In genomic region chr11:54748891-54749290, GRCm38 (mm10) we compare ENCODE assay signal across 17 mouse cellular contexts.
"Had no signal": no experiment of that assay in that cellular context is flagged by ENCODE, and none has a peak within 500 bp of the region (broad histone marks: within the 10 kb centered on the region; RNA-seq: fewer than 3 reads in every experiment).

No protein-coding gene starts in this region.

- DNase-seq: kidney, postnatal 36 days; layer of hippocampus, adult 9-11 months; layer of hippocampus, postnatal 36 days; lung, adult 2 months; lung, postnatal 36 days; midbrain, embryonic 14.5 days; right cerebral cortex, postnatal 4 days; spleen, adult 18-20 months; thymus, adult 2 months; thymus, postnatal 25 days had no signal

- H3K36me3 ChIP-seq: stomach, embryonic 15.5 days had no signal

- H3K9me3 ChIP-seq: limb, embryonic 10.5 days; liver, embryonic 15.5 days; neural tube, embryonic 15.5 days; stomach, embryonic 15.5 days had no signal

- H3K27me3 ChIP-seq: liver, embryonic 15.5 days; neural tube, embryonic 15.5 days; stomach, embryonic 15.5 days had no signal

- H3K4me3 ChIP-seq: limb, embryonic 10.5 days; liver, embryonic 15.5 days; myocyte; neural tube, embryonic 15.5 days; stomach, embryonic 15.5 days had no signal

- H3K4me1 ChIP-seq: limb, embryonic 10.5 days; stomach, embryonic 15.5 days had no signal

- H3K27ac ChIP-seq: limb, embryonic 10.5 days; liver, embryonic 15.5 days; neural tube, embryonic 15.5 days; stomach, embryonic 15.5 days had no signal

- H3K4me2 ChIP-seq: liver, embryonic 11.5 days; liver, embryonic 15.5 days; neural tube, embryonic 15.5 days; stomach, embryonic 15.5 days had no signal

- H3K9ac ChIP-seq: liver, embryonic 15.5 days; neural tube, embryonic 15.5 days; stomach, embryonic 15.5 days had no signal

- ATAC-seq: lung, postnatal 0 days had no signal
